Mouse (Mus musculus): ENCODE measurements at regions not wholly inside any gene's neighbourhood (a gene's known extent, or its start where the extent isn't known, plus 50 kb on each side); places are given as distances from the start of the nearest gene placed in this dataset.

GRCm38 (mm10) chr8:50802938-50803337, 1959.2 kb upstream of the Tenm3 start:
- in situ Hi-C loops (cut with MboI, MseI) = no loop called here

DNA sequence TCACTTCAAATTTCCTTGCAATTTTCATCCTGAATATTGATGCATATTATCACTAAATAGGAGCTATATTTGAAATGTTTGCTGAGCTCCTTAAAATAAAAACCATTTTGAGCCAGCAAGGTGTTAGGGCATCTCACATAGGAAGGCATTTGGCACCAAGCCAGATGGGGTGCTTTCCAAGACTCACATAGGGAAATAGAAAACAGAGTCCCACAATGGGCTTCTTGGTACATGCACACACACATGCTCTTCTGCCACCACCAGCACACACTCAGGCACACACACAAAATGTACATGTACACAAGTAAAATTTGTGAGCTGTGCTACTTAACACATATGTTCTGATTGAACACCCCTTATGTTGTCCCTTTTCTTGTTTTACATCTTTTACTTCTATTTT, 1943.7 kb upstream of the Tenm3 start:
- in situ Hi-C loops (cut with MboI, MseI) = no loop called here

GRCm38 (mm10) chr8:50770671-50771070, 1926.9 kb upstream of the Tenm3 start:
- in situ Hi-C loops (cut with MboI, MseI) = loop anchor here in 1 of 2 experiments (10.0 kb wide), 1 partner anchor 696 kb away; no protein-coding TSS in a partner anchor

All from T-helper 17 cell (primary cell).